Mouse (Mus musculus) CD4-positive naive resting alpha-beta T cell, adult 76 days (primary cell): Measurements from ENCODE around the gene Col4a6. TPM values are rescaled to one million over a fixed set of nuclear protein-coding genes. Genes with fewer than 3 reads are reported as not detected.

Experiments
- total RNA-seq: library from RNA; stranded (reverse); gene quantifications from one replicate; pipeline ENCODE4 v1.2.4, GENCODE M21; 2023

The Col4a6 gene
- total RNA-seq = not detected

DNA sequence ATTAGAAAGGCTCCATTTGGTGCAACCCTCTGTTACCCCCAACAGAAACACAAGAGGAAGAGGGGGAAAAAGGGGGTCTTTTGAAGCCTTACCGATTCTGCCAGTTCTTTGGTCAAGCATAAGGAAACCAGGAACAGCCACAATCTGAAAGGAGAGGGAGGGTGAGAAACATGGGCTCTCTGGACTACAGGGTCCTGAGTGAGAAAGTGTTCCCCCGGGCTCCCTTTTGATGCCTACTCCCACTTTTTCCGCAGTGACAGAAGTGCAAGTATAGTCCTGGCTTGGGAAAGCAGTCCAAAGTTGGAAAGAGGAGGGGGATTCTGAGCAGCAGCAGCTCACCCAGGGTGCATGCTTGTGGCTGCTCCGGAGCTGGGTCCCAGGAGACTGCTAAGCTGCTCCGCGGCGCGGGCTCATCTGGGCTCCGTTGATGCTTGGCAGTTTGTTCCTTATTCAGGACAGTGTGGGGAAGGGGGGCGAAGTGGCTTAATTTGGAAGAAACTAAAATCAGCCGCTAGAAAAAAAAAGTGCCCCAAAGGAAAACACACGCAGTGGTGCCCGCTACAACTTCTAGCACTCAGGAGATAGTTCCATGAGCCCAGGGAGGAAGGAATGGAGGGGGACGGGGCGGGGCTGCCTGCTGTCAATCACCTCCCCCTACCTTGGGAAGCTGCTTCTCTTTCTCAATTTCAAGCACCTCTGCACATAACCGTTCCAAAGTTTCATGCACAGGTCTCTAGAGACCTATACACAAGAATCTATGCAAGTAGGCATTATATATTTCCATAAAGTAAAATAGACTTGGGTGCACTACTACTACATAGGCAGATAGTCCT is at the start of gene Col4a6:
Gene Col4a6, minus strand, starts transcription at position 607 of the 833 bp plus-strand sequence.

DNA sequence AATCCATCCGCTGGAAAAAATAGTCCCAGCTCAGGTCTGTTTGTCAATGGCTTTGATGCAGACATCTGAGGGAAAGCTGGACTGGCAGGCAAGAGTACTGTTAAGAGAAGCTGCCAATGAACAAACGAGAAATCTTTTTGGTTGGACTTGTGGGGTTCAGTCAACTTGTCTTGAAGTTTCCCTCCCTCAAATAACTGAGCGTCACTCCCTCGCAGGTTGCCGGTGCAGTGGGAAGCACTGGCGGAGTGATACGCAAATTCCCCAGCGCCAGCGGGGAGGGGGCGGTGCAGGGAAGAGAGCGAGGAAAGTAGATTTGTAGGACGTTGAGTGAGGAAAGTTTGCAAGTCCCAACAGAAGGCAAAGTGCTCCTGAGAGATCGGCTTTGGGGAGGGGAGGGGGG is 1.2 kb upstream of the Col4a6 start, which contains the start of gene Col4a5:
Gene Col4a5, plus strand, starts transcription at position 276 of the 400 bp plus-strand sequence.

Other genes with a start within 250 kb of the Col4a6 start
- gene Col4a5, start 1.3 kb upstream of the Col4a6 start, total RNA-seq = not detected